Mouse (Mus musculus) stomach, embryonic 15.5 days (tissue): ENCODE measurements around the gene Chmp2b. TPM values are rescaled to one million over a fixed set of nuclear protein-coding genes. Genes with fewer than 3 reads are reported as not detected.

Experiments used
- ATAC-seq: fragments of 200-750 bp; cut with Nextera tagmentation; 2 replicates; pipeline ENCODE4 v1.8.0; 2017; ENCODE audit warnings: low read depth, moderate number of reproducible peaks, moderate TSS enrichment; ENCODE audit not compliant: insufficient read depth, low FRiP score
- H3K27ac ChIP-seq: fragments of 300-500 bp; sonication (generic); 2 replicates; pipeline ENCODE4 v1.5.1; 2015; ENCODE audit warnings: mild to moderate bottlenecking, inconsistent platforms
- H3K27me3 ChIP-seq: fragments of 300-500 bp; sonication (generic); replicated peaks from 2 replicates; pipeline ENCODE4 v1.6.1; 2015; ENCODE audit warnings: inconsistent platforms
- H3K36me3 ChIP-seq: fragments of 300-500 bp; sonication (generic); 2 replicates; pipeline ENCODE4 v1.6.1; 2015; ENCODE audit warnings: inconsistent platforms
- H3K4me1 ChIP-seq: fragments of 300-500 bp; sonication (generic); 2 replicates; pipeline ENCODE4 v1.6.1; 2015; ENCODE audit warnings: inconsistent platforms
- H3K4me2 ChIP-seq: fragments of 300-500 bp; sonication (generic); 2 replicates; pipeline ENCODE4 v1.6.1; 2015; ENCODE audit warnings: mild to moderate bottlenecking, inconsistent platforms
- H3K4me3 ChIP-seq: fragments of 300-500 bp; sonication (generic); replicated peaks from 2 replicates; pipeline ENCODE4 v1.5.1; 2015; ENCODE audit warnings: inconsistent platforms
- H3K9ac ChIP-seq: fragments of 300-500 bp; sonication (generic); 2 replicates; pipeline ENCODE4 v1.6.1; 2015; ENCODE audit warnings: inconsistent platforms
- H3K9me3 ChIP-seq: fragments of 300-500 bp; sonication (generic); 2 replicates; pipeline ENCODE4 v1.6.1; 2016; ENCODE audit warnings: inconsistent platforms
- WGBS: fragments of 180-500 bp; shearing (Covaris S2); methylation state at CpG from one replicate; pipeline ENCODE4 v1.1.7; 2015; 5-methylcytosine and 5-hydroxymethylcytosine counted together
- polyA plus RNA-seq: library from polyadenylated mRNA; unstranded; fragments of >200 nt; fragmentation: Nextera tagmentation; extraction: Ambion mirVana; gene quantifications from 2 replicates; pipeline ENCODE4 v1.2.1, GENCODE M21; 2015

Gene Chmp2b
- polyA plus RNA-seq, 1 experiment from 2014 or later = 107 TPM

- no peak within 1 kb of the TSS for H3K9ac ChIP-seq
- H3K4me2 ChIP-seq = no peak within 1 kb of the TSS
- no peaks in the 10 kb centered on the region for H3K27me3 ChIP-seq
- H3K36me3 ChIP-seq = no peaks in the 10 kb centered on the region
- no peaks in the 10 kb centered on the region for H3K9me3 ChIP-seq
- ATAC-seq = no peak
- 67% methylated on average over 6 of the region's 6 CpGs for WGBS
- no peaks in the 10 kb centered on the region for H3K4me1 ChIP-seq
- no peak within 1 kb of the TSS for H3K27ac ChIP-seq
- no peak within 1 kb of the TSS for H3K4me3 ChIP-seq
Observed at GRCm38 (mm10) chr16:65520211-65520610, 42.3 kb downstream of the Chmp2b start, which contains the start of gene Pou1f1. Pou1f1 (plus strand) TSS chr16:65520511.

- Histone ChIP-seq H3K4me2 (no peak overlapping the region), H3K4me1 (no peaks in the 10 kb centered on the region), H3K9ac (no peak overlapping the region), H3K27me3 (no peaks in the 10 kb centered on the region), H3K9me3 (no peaks in the 10 kb centered on the region), H3K27ac (no peak overlapping the region), H3K36me3 (no peaks in the 10 kb centered on the region), H3K4me3 (no peak overlapping the region)
- 67% methylated on average over 7 of the region's 7 CpGs for WGBS
- ATAC-seq = no peak
Observed at GRCm38 (mm10) chr16:65514223-65514622, 48.3 kb downstream of the Chmp2b start.

- no peaks in the 10 kb centered on the region for H3K27me3 ChIP-seq
- 30% methylated on average over 2 of the region's 2 CpGs for WGBS
- H3K4me2 ChIP-seq = no peak overlapping the region
- ATAC-seq = no peak
- H3K4me3 ChIP-seq = no peak overlapping the region
- no peak overlapping the region for H3K9ac ChIP-seq
- no peak overlapping the region for H3K27ac ChIP-seq
- H3K4me1 ChIP-seq = no peaks in the 10 kb centered on the region
- H3K36me3 ChIP-seq = no peaks in the 10 kb centered on the region
- no peaks in the 10 kb centered on the region for H3K9me3 ChIP-seq
Observed at GRCm38 (mm10) chr16:65497049-65497448, 65.5 kb downstream of the Chmp2b start.

- WGBS = 73% methylated on average over 5 of the region's 5 CpGs
Observed at GRCm38 (mm10) chr16:65496030-65496429, 66.5 kb downstream of the Chmp2b start.

More at GRCm38 (mm10) chr16:65496030-65496429, 66.5 kb downstream of the Chmp2b start:
- Histone ChIP-seq H3K4me1 (no peaks in the 10 kb centered on the region), H3K36me3 (no peaks in the 10 kb centered on the region), H3K27me3 (no peaks in the 10 kb centered on the region), H3K27ac (no peak overlapping the region), H3K4me3 (no peak overlapping the region), H3K9me3 (no peaks in the 10 kb centered on the region), H3K9ac (no peak overlapping the region), H3K4me2 (no peak overlapping the region)
- no peak for ATAC-seq

Other genes with a start within 250 kb of the Chmp2b start
- not detected in 2 replicates for gene Pou1f1, start 42.2 kb downstream of the Chmp2b start, polyA plus RNA-seq